Mouse (Mus musculus): ENCODE data around the gene Lrrc3c.

DNA sequence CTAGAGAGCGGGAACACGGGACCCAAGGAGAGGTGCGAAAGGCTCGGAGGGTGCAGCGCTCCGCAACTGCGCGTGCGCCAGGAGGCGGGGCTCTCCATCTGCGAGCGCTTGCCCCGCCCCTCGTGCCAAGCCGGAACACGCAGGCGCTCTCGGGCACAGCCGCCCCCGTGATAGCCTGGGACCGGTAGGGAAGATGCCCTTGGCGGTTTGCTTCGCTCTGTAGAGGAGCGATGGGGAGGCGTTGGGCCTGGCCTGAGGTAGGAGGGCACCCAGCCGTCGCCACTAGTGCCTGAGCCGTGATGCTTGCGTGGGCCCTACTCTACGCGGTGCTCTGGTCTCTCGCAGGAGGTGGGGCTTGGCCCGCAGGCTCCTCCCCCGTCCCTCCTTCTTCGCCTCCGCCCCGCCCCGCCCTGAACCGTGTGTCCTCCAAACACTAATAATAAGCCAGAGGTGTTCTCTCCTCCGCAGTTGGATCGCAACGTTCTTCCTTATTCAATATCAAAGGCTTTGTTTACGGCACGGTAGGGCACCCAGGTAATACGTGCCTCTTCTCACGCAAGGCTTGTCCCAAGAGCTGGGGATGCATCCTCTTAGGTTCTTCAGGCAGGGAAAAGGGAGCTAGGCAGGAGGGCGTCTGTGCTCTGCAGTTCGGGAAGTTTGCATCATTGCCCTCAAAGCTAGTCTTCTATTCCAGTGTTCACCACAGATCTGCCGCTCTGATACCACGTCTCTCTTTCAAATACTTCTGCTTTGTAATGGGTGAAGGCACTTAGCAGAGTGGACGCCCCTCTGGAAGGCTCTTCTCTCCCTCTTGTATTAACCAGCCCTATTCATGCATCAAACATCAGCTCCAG, 46.9 kb upstream of the Lrrc3c start, which contains the start of gene Zpbp2:
- TF ChIP-seq POLR2A (IDR thresholded peaks at IDR 0.05; ENCODE audit: insufficient read length, low read depth), result peak; percentile 12
- TF ChIP-seq POLR2AphosphoS2 (IDR thresholded peaks at IDR 0.05; ENCODE audit: insufficient read length, low read depth), result no peak
- no peak for TF ChIP-seq REST (IDR thresholded peaks at IDR 0.05; ENCODE audit: insufficient read depth, insufficient read length)
